Mouse (Mus musculus) cerebellum, postnatal 36 days (tissue): ENCODE results near the gene Ppp1r27.
"Not testable (repeated sequence)": the region's sequence is repeated elsewhere in the genome, so short reads cannot be mapped to it uniquely, and the experiment has no call there.

Source experiments
- DNase-seq, 2 experiments: peaks; one replicate each; pipeline ENCODE4 v3.0.0; 2021 to 2022; ENCODE audit warnings: mixed read lengths in 2 of 2

Gene Ppp1r27

DNA sequence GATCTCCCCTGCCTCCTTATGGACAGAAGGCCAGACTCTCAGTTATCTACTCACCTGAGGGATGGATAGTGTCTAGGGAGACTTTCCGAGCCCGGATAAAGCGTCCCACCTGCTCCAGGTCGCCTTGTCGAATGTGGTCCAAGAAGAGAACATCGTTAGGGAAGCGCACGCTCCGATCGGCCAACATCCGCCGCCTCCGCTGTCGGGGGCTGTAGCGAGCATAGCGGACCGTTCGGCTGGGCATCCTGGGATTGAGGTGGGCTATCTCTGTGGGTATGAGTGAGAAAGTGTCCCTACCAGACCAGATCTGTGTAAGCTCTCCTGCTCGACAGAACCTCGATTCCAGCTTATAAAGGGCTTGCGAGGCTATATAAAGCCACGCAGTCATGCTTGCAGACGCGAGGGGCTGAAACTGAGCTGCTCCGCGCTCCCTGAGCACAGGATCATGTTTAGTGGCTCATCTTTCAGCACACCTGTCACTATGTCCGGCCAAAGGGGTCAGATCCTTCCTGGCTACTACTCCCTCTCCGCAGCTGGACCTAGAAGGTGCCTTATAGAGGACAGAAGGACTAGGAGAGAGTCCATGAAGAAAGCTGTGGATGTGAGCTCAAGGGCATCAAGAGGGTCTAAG lies at the start of gene Ppp1r27:
TSS of gene Ppp1r27 (minus strand) at position 323 of the 631 bp plus-strand sequence.
- no peak for DNase-seq

GRCm38 (mm10) chr11:120600716-120601115 lies 49.8 kb upstream of the Ppp1r27 start:
- no peak for DNase-seq

DNA sequence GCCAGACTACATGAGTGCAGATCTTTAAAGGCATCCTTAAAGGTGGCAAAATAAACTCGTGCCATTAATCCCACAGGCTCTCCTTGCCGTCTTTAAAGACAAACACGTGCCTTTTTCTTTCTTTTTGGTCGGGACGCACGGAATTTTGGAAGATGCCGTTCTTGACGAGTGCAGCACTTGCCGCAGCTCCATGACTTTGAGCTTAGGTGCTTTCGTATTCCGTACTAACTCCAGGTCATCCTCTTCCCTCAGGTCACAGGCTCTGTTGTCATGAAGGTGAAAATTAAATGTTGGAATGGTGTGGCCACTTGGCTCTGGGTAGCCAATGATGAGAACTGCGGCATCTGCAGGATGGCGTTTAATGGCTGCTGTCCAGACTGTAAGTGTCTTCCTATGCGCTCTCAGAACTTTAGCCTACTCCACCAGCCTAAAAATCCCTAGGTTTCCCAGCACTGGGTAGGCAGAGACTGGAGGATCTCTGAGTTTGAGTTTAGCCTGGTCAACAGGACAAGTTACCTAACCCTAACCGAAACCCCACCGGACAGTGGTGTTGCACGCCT lies 48.1 kb upstream of the Ppp1r27 start:
- DNase-seq = no peak

DNA sequence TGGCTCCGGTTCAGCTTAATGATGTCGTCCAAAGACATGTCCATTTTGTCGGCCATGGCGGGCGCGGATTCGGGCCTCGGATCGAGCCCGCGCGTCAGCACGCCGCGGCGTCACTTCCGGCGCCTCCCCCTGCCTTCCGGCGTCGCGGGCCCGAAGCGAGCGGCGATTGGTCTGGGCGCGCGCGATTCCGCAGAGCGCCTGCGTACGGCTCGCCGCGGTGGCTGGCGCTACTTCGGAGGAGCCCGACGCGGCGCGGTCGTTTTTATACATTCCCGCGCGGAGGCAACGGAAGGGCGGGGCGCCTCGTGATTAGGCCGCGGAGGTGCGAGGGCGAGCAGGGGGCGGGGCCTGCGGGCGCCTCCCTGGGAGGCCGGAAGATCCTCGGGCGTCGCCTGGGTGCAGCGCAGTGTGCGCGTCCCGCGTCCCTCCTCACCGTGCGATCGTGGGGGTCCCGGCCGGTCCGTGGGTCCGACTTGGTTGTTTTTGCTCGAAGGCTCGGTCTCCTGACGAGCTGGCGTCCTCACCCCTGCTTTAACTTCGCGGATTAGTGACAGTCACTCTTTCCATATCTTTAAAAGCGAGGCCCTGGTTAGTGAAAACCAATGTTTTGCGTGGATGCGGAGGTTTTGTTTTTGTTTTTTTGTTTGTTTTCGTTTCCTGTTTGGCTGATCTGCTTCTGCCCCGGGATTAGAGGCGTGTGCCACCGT lies 47.5 kb upstream of the Ppp1r27 start, which contains the start of the genes Alyref and Anapc11:
TSS of gene Alyref (minus strand) at position 83 of the 707 bp plus-strand sequence.
TSS of gene Anapc11 (plus strand) at position 139 of the 707 bp plus-strand sequence.
- peak; percentile 89 to 93 for DNase-seq

- peak in 1 of 2 experiments; percentile 27 for DNase-seq
These were observed 46.6 kb upstream of the Ppp1r27 start for GRCm38 (mm10) chr11:120597240-120598235.

DNA sequence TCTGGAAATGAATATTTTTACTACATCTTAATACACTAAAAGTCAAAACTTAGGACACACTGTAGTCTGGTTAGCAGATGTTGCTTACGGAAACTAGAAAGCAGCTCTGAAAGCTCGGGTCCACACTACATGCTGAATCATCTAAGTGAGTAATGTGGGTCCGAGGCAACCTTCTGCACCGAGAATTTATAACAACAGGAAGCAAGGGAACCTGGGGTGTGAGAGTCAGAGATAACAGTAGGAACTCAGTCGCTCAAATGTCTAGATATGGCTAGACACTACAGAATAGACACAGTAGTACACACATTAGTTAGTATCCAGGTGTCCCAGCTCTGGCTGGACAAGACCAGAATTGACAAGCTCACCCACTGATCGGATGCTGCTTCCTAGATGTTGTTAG lies 37.6 kb upstream of the Ppp1r27 start:
- DNase-seq = no peak

- DNase-seq = no peak
These were observed 33.0 kb upstream of the Ppp1r27 start for GRCm38 (mm10) chr11:120583937-120584336.

- not testable (repeated sequence) for DNase-seq
These were observed 32.0 kb upstream of the Ppp1r27 start for GRCm38 (mm10) chr11:120582982-120583293.

DNA sequence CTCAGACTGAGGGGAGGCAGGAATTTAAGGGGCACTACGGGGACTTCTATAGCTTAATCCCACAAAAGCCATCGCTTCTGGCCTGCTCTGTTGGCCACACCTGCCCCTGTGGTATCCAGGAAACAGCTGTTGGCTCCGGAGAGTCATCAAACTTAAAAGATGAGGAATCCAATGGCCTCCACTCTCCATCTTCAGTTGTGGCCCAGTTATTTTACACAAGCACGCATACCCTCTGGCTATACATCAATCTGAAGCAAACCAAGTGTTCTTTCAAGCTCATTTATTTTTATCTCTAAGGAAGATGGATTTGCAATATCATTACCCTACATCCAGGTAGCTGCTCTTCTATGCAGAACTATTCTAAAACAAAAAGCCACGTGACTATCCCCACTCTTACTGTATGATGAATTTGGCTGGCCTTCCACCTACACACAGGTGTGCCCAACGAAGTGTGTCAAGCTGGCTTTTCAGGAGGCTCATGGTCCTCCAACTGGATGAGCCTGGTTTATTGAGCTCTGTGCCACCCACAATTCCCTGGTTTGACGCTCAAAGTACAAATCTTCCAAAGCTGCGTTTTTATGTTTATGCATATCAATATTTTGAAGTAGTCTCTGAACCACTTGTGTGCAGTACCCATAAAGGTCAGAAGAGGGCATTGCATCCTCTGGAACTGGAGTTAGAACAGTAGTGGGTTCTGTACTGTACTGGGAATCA lies 31.5 kb upstream of the Ppp1r27 start:
- peak in 1 of 2 experiments; percentile 45 for DNase-seq

- peak; percentile 85 to 91 for DNase-seq
These were observed 30.7 kb upstream of the Ppp1r27 start, which contains the start of gene Arhgdia for GRCm38 (mm10) chr11:120581490-120582267. Gene Arhgdia (minus strand): TSS chr11:120581624.

GRCm38 (mm10) chr11:120580871-120581331 lies 30.0 kb upstream of the Ppp1r27 start:
- peak; percentile 45 to 46 for DNase-seq

GRCm38 (mm10) chr11:120580190-120580589 lies 29.3 kb upstream of the Ppp1r27 start:
- peak; percentile 20 to 25 for DNase-seq

GRCm38 (mm10) chr11:120579316-120580107 lies 28.6 kb upstream of the Ppp1r27 start:
- peak; percentile 76 to 79 for DNase-seq

DNA sequence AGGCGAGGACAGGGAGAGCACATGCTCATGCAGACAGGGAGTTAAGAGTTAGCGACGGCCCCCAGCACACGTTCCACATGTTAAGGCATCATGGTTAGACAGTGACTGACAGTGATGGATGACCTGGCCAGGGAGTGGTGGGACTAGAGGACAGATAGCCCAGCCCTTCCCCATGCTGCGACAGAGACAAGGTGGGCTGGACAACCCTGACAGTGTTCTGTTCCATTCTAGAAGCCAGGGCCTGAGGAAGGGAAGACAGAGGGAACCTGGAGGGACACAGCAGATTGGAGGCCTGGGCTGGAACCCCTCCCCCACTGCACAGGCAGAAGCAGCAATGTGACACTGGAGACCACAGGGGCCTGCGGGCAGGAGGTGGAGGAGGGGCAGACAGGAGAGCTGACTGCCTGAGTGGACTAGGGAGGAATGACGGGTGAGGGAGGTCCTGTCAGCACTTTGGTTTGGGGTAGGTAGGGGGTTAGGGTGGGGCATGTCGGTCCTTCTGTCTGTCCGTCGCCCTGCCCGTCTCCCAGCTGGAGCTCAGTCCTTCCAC lies 27.8 kb upstream of the Ppp1r27 start:
- peak in 1 of 2 experiments; percentile 16 for DNase-seq

GRCm38 (mm10) chr11:120578024-120578693 lies 27.2 kb upstream of the Ppp1r27 start:
- peak in 1 of 2 experiments; percentile 10 for DNase-seq

DNA sequence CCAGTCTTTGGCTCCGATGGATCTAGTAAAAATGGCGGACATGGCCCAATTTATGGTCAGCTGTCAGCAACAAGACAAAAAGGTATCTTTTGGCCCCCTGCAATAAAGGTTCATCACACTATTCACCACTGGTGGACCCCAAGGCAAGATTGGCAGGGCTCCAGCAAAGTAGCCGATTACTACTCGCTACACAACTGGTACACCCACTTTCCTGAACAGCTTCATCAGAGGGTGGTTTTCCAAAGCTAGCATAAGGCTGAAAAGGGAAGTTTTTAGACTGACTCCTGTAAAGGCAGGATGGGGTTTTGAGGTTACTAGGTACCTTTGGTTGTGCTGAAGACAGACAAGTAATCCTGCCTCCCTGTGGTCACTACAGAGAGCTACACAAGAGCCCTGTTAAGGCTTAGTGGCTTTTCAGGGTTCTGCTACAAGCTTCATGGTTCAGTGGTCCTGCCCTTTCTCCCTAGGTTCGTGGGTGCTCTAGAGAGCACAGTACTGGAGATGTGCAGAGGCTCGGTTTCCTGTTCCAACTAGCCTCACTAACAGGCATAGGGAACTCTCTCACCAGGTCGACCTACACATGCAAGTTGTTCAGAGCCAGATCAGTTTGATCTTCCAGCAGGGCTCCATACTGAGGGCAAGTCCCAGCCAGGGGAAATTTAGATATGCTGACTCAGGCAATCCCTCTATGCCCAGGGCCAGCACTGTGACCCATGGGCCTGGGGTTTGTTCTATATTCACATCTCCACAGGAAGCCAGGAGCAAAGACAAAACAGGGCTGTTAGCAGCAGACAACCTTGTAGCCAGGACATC lies 26.5 kb upstream of the Ppp1r27 start:
- peak; percentile 12 to 28 for DNase-seq

GRCm38 (mm10) chr11:120576365-120576981 lies 25.5 kb upstream of the Ppp1r27 start:
- no peak for DNase-seq

GRCm38 (mm10) chr11:120575940-120576339 lies 25.0 kb upstream of the Ppp1r27 start:
- DNase-seq = no peak
